Mouse (Mus musculus): ENCODE results near the gene Pisd. TPM values are rescaled to one million over a fixed set of nuclear protein-coding genes. Genes with fewer than 3 reads are reported as not detected.

Gene Pisd
- polyA plus RNA-seq, 1 experiment from 2014 or later, result 83.2 TPM

Other genes starting within 250 kb of the Pisd start
- gene Yes1, start 174.5 kb downstream of the Pisd start, polyA plus RNA-seq (2016; fragmentation: Nextera tagmentation; extraction: Ambion mirVana), result 34.2 and 37.1 TPM in 2 replicates
- gene Gm20671, start 41.5 kb upstream of the Pisd start, polyA plus RNA-seq (2016; fragmentation: Nextera tagmentation; extraction: Ambion mirVana), result not detected in 2 replicates
- 17.3 and 18.1 TPM in 2 replicates for gene Prr14l, start 68.6 kb upstream of the Pisd start, polyA plus RNA-seq (2016; fragmentation: Nextera tagmentation; extraction: Ambion mirVana)
- gene Depdc5, start 78.1 kb upstream of the Pisd start, polyA plus RNA-seq (2016; fragmentation: Nextera tagmentation; extraction: Ambion mirVana), result 34.1 and 40.3 TPM in 2 replicates
- gene Ywhah, start 233.2 kb upstream of the Pisd start, polyA plus RNA-seq (2016; fragmentation: Nextera tagmentation; extraction: Ambion mirVana), result 461 and 499 TPM in 2 replicates

All from hindbrain, embryonic 12.5 days (tissue).